Mouse (Mus musculus) ovary, adult 2 months (tissue): Measurements from ENCODE around the gene Psmd13. TPM values are rescaled to one million over a fixed set of nuclear protein-coding genes. Genes with fewer than 3 reads are reported as not detected.

Experiments
- polyA plus RNA-seq: library from polyadenylated mRNA; depleted of rRNA; stranded (reverse); fragments of >200 nt; gene quantifications from 2 replicates; pipeline ENCODE4 v1.2.3, GENCODE M21; 2012; rRNA removed

Gene Psmd13
- 62.6 and 66.1 TPM in 2 replicates for polyA plus RNA-seq

DNA sequence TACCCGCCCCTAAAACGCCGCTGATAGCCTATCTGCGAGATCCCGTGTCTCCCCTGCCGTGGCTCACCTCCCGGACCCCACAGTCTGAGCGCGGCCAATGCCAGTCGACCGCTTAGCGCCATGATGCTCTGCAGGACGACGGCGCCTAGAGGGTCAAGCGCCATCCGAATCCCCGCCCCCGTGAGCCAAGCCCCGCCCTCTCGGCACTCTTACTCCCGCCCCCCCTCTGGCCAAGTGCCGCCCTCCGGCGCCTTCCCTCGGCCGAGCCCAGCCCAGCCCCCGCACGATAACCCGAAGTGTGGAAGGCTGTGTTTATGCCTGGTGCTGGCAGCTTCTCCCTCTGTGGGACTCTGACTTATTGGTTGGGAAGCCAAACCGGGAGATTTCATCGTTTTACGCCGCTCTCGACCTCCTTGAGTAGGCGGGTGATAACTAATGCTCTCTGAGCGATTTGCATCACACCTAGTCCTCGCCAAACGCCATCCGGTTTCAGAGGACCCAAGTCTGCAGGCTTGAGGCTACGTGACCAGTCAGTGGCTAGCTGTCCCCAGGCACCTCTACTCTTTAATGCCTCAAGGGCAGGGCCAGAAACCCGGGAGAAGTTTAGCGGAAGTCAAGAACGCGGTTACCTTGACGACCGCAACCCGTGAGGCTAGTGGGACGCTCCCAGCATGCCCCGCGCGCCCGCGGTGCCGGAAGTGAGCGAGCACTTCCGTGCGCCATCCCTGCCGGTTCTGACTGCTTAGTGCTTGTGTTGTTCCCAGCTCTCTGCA is at the start of gene Psmd13, which contains the start of gene Sirt3:
TSS of gene Psmd13 (plus strand) at position 273 of the 773 bp plus-strand sequence.
TSS of gene Sirt3 (minus strand) at position 614 of the 773 bp plus-strand sequence.

DNA sequence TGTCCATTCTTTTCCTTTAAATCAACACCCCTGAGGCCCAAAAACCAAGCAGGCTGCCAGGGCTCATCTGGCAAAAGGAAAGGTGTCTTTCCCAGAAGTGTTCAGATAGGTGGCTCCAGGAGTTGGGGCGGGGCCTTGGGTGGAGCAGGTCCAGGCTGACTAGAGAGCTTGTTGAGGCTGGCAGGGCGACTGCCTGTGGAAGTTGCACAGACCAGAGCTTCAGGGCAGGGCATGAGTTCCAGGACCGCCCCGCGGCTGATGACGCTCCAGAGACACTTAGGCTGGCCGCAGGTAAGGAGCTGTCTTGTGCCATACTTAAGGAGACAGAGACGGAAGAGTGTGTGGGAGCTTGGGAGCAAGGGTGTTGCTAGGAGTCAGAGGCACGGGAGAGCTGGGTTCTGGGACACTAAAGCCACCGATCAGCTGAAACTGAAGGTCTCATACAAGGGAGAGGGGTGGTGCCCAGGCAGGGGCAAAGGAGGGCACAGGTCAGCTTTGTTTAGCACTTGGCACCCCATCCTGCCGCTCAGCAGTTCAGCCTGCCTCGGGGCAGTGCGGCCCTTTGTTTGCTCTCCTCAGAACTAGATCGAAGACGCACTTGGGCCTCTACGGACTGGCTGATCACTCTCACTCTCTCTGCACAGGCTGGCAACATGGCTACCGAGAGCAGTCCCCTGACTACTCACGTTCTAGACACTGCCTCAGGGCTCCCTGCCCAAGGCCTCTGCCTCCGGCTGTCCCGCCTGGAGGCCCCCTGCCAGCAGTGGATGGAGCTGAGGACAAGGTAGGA is 46.6 kb upstream of the Psmd13 start, which contains the start of gene Urah:
TSS of gene Urah (plus strand) at position 51 of the 790 bp plus-strand sequence.

DNA sequence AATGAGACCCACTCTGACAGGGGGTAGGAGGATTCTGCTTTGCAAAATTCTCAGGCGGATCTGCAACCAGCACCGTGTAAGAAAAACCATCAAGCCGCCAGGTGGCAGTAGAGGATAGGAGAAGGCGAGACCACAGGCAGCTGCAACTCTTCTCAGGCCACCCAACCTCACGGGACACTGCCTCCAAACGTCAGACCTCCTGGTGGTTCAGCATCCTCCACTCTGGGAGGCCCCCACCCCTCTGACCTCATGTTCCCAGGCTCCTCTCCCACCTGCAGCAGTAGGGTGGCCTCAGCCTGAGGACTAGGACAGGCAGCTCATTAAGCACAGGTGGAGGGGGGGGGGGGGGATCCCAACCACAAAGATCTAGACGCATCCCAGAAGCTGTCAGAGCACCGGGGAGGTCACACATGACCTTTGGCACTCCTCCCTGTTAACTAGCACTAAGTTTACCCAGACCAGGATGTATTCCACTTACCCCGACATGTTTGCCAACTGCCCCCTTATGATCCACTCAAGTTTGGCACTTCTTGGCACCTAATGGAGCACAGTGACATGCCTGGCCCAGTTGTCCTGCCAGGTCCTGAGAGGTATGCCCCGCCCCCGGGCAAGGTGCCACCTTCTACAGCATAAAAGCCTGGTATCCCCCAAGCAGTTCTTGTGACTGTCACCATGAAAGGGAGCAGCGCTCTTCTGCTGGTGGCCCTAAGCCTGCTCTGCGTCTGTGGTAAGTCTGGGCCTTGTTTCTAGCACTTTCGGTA is 36.7 kb upstream of the Psmd13 start, which contains the start of gene Scgb1c1:
TSS of gene Scgb1c1 (plus strand) at position 643 of the 761 bp plus-strand sequence.

DNA sequence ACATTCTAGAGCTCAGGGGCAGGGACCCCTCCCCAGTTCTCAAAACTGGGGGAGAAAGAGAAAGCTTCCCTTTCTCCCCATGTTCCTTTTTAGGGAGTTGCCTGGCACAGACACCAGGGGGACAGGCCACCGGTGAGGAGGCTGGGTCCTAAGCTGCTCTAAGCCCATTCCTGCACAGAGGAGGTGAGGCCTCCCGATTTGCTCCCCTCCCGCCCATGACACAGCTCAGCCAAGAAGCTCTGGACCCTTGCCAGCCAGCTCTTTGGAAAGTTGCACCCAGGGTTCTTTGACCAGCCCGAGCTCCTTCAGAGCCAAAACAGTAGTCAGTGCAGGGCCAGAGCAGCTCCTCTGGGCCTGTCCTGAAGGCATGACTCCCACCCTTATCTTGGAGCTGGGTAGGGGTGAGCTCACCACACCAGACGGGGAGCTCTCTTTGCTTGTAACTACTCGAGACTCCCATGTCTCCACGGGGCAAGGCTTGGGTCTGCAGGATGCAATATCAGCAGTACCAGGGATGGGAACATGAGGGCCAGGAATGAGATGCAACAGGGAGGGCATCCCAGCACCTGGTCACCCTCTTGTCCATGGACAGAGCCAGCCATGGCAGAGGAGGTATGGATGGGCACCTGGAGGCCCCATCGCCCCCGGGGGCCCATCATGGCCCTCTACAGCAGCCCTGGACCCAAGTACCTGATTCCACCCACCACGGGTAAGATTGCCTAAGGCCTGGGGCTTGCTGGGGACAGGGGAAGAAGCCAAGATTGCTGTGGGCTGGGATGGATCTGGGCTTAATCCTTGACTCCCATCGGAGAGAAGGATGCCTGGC is 33.8 kb upstream of the Psmd13 start, which contains the start of gene Odf3:
TSS of gene Odf3 (plus strand) at position 51 of the 826 bp plus-strand sequence.

GRCm38 (mm10) chr7:140855860-140856784 is 25.6 kb upstream of the Psmd13 start, which contains the start of gene Gm45785:
TSS of gene Gm45785 (minus strand) at chr7:140856331.

DNA sequence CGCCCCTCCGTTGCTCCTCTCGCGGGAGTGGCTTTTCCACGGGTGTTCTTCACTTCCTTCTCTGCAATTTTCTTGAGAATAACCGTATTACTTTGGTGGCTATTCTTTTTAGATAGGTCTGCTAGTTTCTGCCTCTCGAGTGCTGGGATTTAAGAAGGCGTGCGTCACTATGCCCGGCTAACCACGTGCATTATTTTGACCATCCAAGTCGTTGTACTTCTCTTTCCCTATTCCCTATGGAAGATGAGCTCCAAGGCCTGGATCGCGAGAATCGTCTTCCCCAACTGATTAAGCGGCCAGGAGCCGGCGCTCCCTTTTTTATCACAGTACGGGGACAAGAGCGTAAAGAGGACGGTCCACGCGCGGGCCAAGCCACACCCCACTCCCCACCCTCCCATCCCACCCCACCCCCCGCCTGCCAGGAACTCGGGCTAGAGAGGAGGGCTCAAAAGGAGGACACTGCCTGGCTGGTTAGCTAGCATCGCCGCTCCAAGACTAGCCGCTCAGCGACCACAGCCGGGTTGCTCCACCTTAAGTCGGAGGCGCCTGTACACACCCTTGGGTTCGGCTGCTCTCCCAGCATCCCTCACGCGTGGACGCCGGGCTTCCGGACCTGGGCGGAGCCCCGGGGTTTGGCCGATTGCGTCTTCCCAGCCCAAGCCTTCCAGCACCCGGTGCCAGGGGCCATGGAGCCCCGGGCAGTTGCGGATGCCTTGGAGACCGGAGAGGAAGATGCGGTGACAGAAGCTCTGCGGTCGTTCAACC is 24.8 kb upstream of the Psmd13 start, which contains the start of gene Ric8a:
TSS of gene Ric8a (plus strand) at position 173 of the 765 bp plus-strand sequence.

DNA sequence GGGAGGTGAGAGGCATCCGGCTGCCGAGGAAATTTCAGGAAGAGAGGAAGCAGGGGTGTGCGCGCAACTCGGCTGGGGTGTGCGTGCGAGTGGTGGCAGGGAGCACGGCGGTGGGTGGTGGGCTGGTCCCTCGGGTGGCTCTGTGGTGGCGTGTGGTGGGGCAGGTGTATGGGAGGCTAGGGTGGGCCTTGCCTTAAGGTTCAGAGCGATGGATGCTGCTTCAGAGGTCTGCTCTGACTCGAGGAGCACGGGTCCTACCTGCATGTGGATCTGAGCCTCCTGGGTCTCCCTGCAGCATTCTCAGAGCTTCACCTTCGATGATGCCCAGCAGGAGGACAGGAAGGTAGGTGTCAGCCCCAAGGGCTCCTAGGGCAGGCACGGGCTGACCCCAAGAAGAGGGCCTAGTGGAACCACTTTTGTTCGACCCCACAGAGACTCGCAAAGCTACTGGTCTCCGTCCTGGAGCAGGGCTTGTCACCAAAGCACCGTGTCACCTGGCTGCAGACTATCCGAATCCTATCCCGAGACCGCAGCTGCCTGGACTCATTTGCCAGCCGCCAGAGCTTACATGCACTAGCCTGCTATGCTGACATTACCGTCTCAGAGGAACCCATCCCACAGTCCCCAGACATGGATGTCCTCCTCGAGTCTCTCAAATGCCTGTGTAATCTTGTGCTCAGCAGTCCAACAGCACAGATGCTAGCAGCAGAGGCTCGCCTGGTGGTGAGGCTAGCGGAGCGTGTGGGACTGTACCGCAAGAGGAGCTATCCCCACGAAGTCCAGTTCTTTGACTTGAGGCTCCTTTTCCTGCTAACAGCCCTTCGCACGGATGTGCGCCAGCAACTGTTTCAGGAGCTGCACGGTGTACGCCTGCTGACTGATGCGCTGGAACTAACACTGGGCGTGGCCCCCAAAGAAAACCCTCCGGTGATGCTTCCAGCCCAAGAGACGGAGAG is 23.9 kb upstream of the Psmd13 start, which contains the start of gene Bet1l:
TSS of gene Bet1l (minus strand) at position 28 of the 956 bp plus-strand sequence.

DNA sequence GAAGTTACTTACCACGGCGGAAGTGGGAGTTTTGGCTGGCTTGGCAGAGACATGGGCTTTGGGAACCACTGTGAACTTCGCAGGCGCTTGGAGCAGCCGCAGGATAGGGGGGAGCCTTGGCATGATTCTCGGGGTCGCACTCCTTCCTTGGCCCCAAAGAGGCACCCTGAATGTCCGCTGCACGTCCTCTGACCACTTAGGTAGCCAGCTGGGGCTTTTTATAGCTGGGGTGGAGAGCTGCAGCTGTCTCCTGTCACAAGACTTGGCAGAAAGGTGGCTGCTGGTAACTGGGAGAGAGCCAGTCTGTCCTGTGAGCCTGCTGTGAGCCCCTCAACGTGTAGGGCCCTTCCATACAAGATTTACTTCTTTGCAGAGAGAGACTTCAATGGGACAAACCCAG is 18.5 kb downstream of the Psmd13 start, which contains the start of gene Cox8b:
TSS of gene Cox8b (minus strand) at position 227 of the 400 bp plus-strand sequence.

GRCm38 (mm10) chr7:140920418-140921029 is 38.8 kb downstream of the Psmd13 start, which contains the start of gene Nlrp6:
TSS of gene Nlrp6 (plus strand) at chr7:140920902.

GRCm38 (mm10) chr7:140941222-140942051 is 59.7 kb downstream of the Psmd13 start, which contains the start of gene Pgghg:
TSS of gene Pgghg (plus strand) at chr7:140941391.

Other genes with a start within 250 kb of the Psmd13 start
- not detected in 2 replicates for gene Olfr53, start 235.5 kb upstream of the Psmd13 start, polyA plus RNA-seq
- gene Olfr539, start 222.0 kb upstream of the Psmd13 start, polyA plus RNA-seq = not detected in 2 replicates
- gene Olfr45, start 200.0 kb upstream of the Psmd13 start, polyA plus RNA-seq = not detected in 2 replicates
- gene Olfr541, start 184.7 kb upstream of the Psmd13 start, polyA plus RNA-seq = not detected in 2 replicates
- 8.3 and 9.5 TPM in 2 replicates for gene Cyp2e1, start 118.2 kb upstream of the Psmd13 start, polyA plus RNA-seq
- gene Syce1, start 94.1 kb upstream of the Psmd13 start, polyA plus RNA-seq = 0.14 and 0.26 TPM in 2 replicates
- gene Zfp941, start 59.8 kb upstream of the Psmd13 start, polyA plus RNA-seq = 0.12 and 0.23 TPM in 2 replicates
- gene Urah, start 47.0 kb upstream of the Psmd13 start, polyA plus RNA-seq = 22.0 and 24.3 TPM in 2 replicates
- 5.0 and 5.1 TPM in 2 replicates for gene Scgb1c1, start 36.4 kb upstream of the Psmd13 start, polyA plus RNA-seq
- 0.28 and 0.41 TPM in 2 replicates for gene Odf3, start 34.2 kb upstream of the Psmd13 start, polyA plus RNA-seq
- not detected in 2 replicates for gene Gm45785, start 25.6 kb upstream of the Psmd13 start, polyA plus RNA-seq
- gene Ric8a, start 25.0 kb upstream of the Psmd13 start, polyA plus RNA-seq = 136 and 146 TPM in 2 replicates
- 27.1 and 32.9 TPM in 2 replicates for gene Bet1l, start 24.4 kb upstream of the Psmd13 start, polyA plus RNA-seq
- gene Sirt3, start 341 bp downstream of the Psmd13 start, polyA plus RNA-seq = 31.6 and 44.1 TPM in 2 replicates
- gene Cox8b, start 18.5 kb downstream of the Psmd13 start, polyA plus RNA-seq = 4.1 and 5.5 TPM in 2 replicates
- gene Nlrp6, start 38.9 kb downstream of the Psmd13 start, polyA plus RNA-seq = 1.4 and 1.6 TPM in 2 replicates
- gene Pgghg, start 59.4 kb downstream of the Psmd13 start, polyA plus RNA-seq = 61.1 and 72.6 TPM in 2 replicates
- 2.4 and 4.1 TPM in 2 replicates for gene Ifitm5, start 68.3 kb downstream of the Psmd13 start, polyA plus RNA-seq
- gene Gm45717, start 74.0 kb downstream of the Psmd13 start, polyA plus RNA-seq = 0.60 TPM in 1 of 2 replicates, not detected in the other
- gene Ifitm2, start 74.0 kb downstream of the Psmd13 start, polyA plus RNA-seq = 1,395 and 2,043 TPM in 2 replicates
- 658 and 1,418 TPM in 2 replicates for gene Ifitm1, start 85.3 kb downstream of the Psmd13 start, polyA plus RNA-seq
- gene Ifitm3, start 128.8 kb downstream of the Psmd13 start, polyA plus RNA-seq = 378 and 768 TPM in 2 replicates
- 5.8 and 9.8 TPM in 2 replicates for gene Ifitm6, start 136.0 kb downstream of the Psmd13 start, polyA plus RNA-seq
- not detected in 2 replicates for gene Gm17387, start 147.2 kb downstream of the Psmd13 start, polyA plus RNA-seq
- 3.2 and 3.5 TPM in 2 replicates for gene B4galnt4, start 179.1 kb downstream of the Psmd13 start, polyA plus RNA-seq
- gene Pkp3, start 196.2 kb downstream of the Psmd13 start, polyA plus RNA-seq = 13.5 and 14.9 TPM in 2 replicates
- 11.4 and 12.8 TPM in 2 replicates for gene Sigirr, start 218.6 kb downstream of the Psmd13 start, polyA plus RNA-seq
- gene Ano9, start 235.8 kb downstream of the Psmd13 start, polyA plus RNA-seq = 2.1 and 2.7 TPM in 2 replicates
- gene Ptdss2, start 240.4 kb downstream of the Psmd13 start, polyA plus RNA-seq = 62.9 and 65.4 TPM in 2 replicates